Mouse (Mus musculus) brain, adult 2 months (tissue): ENCODE data around the gene Gm21173.
"Not testable (repeated sequence)": the region's sequence is repeated elsewhere in the genome, so short reads cannot be mapped to it uniquely, and the experiment has no call there.

Source experiments
- DNase-seq: peaks from one replicate; pipeline ENCODE4 v3.0.0; 2011; ENCODE audit warnings: low read depth, low spot score

Gm21173 gene

GRCm38 (mm10) chrY:76761300-76761699 is at the start of gene Gm21173:
Gene Gm21173, plus strand, starts transcription at chrY:76761600.
- DNase-seq = not testable (repeated sequence)
